Mouse (Mus musculus): ENCODE results near the gene Pinlyp. TPM values are rescaled to one million over a fixed set of nuclear protein-coding genes. Genes with fewer than 3 reads are reported as not detected.

The Pinlyp gene
- not detected for polyA plus RNA-seq (2017; shearing (Covaris generic))

GRCm38 (mm10) chr7:24546068-24546614 lies at the start of gene Pinlyp, which contains the start of gene Xrcc1:
TSS of gene Pinlyp (minus strand) at chr7:24546118.
TSS of gene Xrcc1 (plus strand) at chr7:24546289.

GRCm38 (mm10) chr7:24587330-24588105 lies 41.6 kb upstream of the Pinlyp start, which contains the start of the genes Ethe1 and Zfp575:
TSS of gene Ethe1 (plus strand) at chr7:24587543.
TSS of gene Zfp575 (minus strand) at chr7:24587641.

GRCm38 (mm10) chr7:24530062-24530931 lies 15.6 kb downstream of the Pinlyp start, which contains the start of gene Irgq:
TSS of gene Irgq (plus strand) at chr7:24530689.

GRCm38 (mm10) chr7:24512355-24512754 lies 33.6 kb downstream of the Pinlyp start, which contains the start of gene AC161166.1:
TSS of gene AC161166.1 (minus strand) at chr7:24512455.

GRCm38 (mm10) chr7:24506838-24507725 lies 38.8 kb downstream of the Pinlyp start, which contains the start of gene Zfp428:
TSS of gene Zfp428 (plus strand) at chr7:24507006.

Other genes with a start within 250 kb of the Pinlyp start
- 11.7 TPM for gene Zfp61, start 244.9 kb downstream of the Pinlyp start, polyA plus RNA-seq (2017; shearing (Covaris generic))
- 3.8 TPM for gene Zfp94, start 229.5 kb downstream of the Pinlyp start, polyA plus RNA-seq (2017; shearing (Covaris generic))
- gene Tescl, start 212.2 kb downstream of the Pinlyp start, polyA plus RNA-seq (2017; shearing (Covaris generic)), result not detected
- gene Lypd5, start 196.9 kb downstream of the Pinlyp start, polyA plus RNA-seq (2017; shearing (Covaris generic)), result 0.45 TPM
- gene Kcnn4, start 175.9 kb downstream of the Pinlyp start, polyA plus RNA-seq (2017; shearing (Covaris generic)), result 156 TPM
- gene Smg9, start 146.5 kb downstream of the Pinlyp start, polyA plus RNA-seq (2017; shearing (Covaris generic)), result 49.0 TPM
- gene Irgc1, start 93.8 kb downstream of the Pinlyp start, polyA plus RNA-seq (2017; shearing (Covaris generic)), result not detected
- 1.8 TPM for gene Plaur, start 83.6 kb downstream of the Pinlyp start, polyA plus RNA-seq (2017; shearing (Covaris generic))
- not detected for gene Cadm4, start 64.1 kb downstream of the Pinlyp start, polyA plus RNA-seq (2017; shearing (Covaris generic))
- gene Zfp428, start 39.1 kb downstream of the Pinlyp start, polyA plus RNA-seq (2017; shearing (Covaris generic)), result 1.3 TPM
- gene AC161166.1, start 33.7 kb downstream of the Pinlyp start, polyA plus RNA-seq (2017; shearing (Covaris generic)), result not detected
- gene Irgq, start 15.4 kb downstream of the Pinlyp start, polyA plus RNA-seq (2017; shearing (Covaris generic)), result 2.7 TPM
- gene Xrcc1, start 171 bp upstream of the Pinlyp start, polyA plus RNA-seq (2017; shearing (Covaris generic)), result 47.0 TPM
- 13.6 TPM for gene Ethe1, start 41.4 kb upstream of the Pinlyp start, polyA plus RNA-seq (2017; shearing (Covaris generic))
- gene Zfp575, start 41.5 kb upstream of the Pinlyp start, polyA plus RNA-seq (2017; shearing (Covaris generic)), result not detected
- not detected for gene Phldb3, start 64.6 kb upstream of the Pinlyp start, polyA plus RNA-seq (2017; shearing (Covaris generic))
- gene Lypd3, start 90.4 kb upstream of the Pinlyp start, polyA plus RNA-seq (2017; shearing (Covaris generic)), result not detected
- gene Tex101, start 130.6 kb upstream of the Pinlyp start, polyA plus RNA-seq (2017; shearing (Covaris generic)), result not detected
- not detected for gene BC049730, start 163.1 kb upstream of the Pinlyp start, polyA plus RNA-seq (2017; shearing (Covaris generic))
- gene Gm4763, start 180.8 kb upstream of the Pinlyp start, polyA plus RNA-seq (2017; shearing (Covaris generic)), result not detected
- gene Cd177, start 214.2 kb upstream of the Pinlyp start, polyA plus RNA-seq (2017; shearing (Covaris generic)), result not detected
- gene Ceacam10, start 231.1 kb upstream of the Pinlyp start, polyA plus RNA-seq (2017; shearing (Covaris generic)), result not detected

Measured in effector memory CD4-positive, alpha-beta T cell, adult 7 months (primary cell).